Mouse (Mus musculus) stomach, embryonic 16.5 days (tissue): ENCODE data around the gene Itgb6. TPM values are rescaled to one million over a fixed set of nuclear protein-coding genes. Genes with fewer than 3 reads are reported as not detected.
A peak's percentile ranks its signal among the peaks of the same experiment; 100 is the strongest.

ENCODE experiments used
- ATAC-seq: fragments of 200-750 bp; cut with Nextera tagmentation; 2 replicates; pipeline ENCODE4 v1.8.0; 2017; ENCODE audit warnings: moderate number of reproducible peaks, moderate TSS enrichment; ENCODE audit not compliant: insufficient read depth, low FRiP score
- H3K27ac ChIP-seq: fragments of 300-500 bp; sonication (generic); 2 replicates; pipeline ENCODE4 v1.5.1; 2014; ENCODE audit warnings: low read length
- H3K27me3 ChIP-seq: fragments of 300-500 bp; sonication (generic); 2 replicates; pipeline ENCODE4 v1.6.1; 2014; ENCODE audit warnings: low read length, control low read depth, mixed read lengths; ENCODE audit not compliant: control insufficient read depth, insufficient read depth
- H3K36me3 ChIP-seq: fragments of 300-500 bp; sonication (generic); 2 replicates; pipeline ENCODE4 v1.6.1; 2014; ENCODE audit warnings: low read length; ENCODE audit not compliant: control insufficient read depth, insufficient read depth
- H3K4me1 ChIP-seq: fragments of 300-500 bp; sonication (generic); 2 replicates; pipeline ENCODE4 v1.6.1; 2014; ENCODE audit warnings: low read length, control low read depth, mixed read lengths; ENCODE audit not compliant: control insufficient read depth, insufficient read depth
- H3K4me2 ChIP-seq: fragments of 300-500 bp; sonication (generic); 2 replicates; pipeline ENCODE4 v1.6.1; 2014; ENCODE audit warnings: low read depth, low read length, mixed read lengths
- H3K4me3 ChIP-seq: fragments of 300-500 bp; sonication (generic); replicated peaks from 2 replicates; pipeline ENCODE4 v1.5.1; 2014; ENCODE audit warnings: mild to moderate bottlenecking, low read length
- H3K9ac ChIP-seq: fragments of 300-500 bp; sonication (generic); 2 replicates; pipeline ENCODE4 v1.6.1; 2014; ENCODE audit warnings: low read length
- H3K9me3 ChIP-seq: fragments of 300-500 bp; sonication (generic); replicated peaks from 2 replicates; pipeline ENCODE4 v1.6.1; 2016; ENCODE audit warnings: low read length, control low read depth; ENCODE audit not compliant: control insufficient read depth
- WGBS: fragments of 180-500 bp; shearing (Covaris S2); extraction: QIAGEN DNeasy Blood & Tissue Kit; methylation state at CpG from one replicate; pipeline ENCODE4 v1.1.7; 2014; 5-methylcytosine and 5-hydroxymethylcytosine counted together
- polyA plus RNA-seq: library from polyadenylated mRNA; unstranded; fragments of >200 nt; fragmentation: Nextera tagmentation; extraction: Ambion mirVana; gene quantifications from 2 replicates; pipeline ENCODE4 v1.2.1, GENCODE M21; 2015

Itgb6 gene
- polyA plus RNA-seq, 1 experiment from 2014 or later: 16.4 TPM

GRCm38 (mm10) chr2:60647650-60648049 lies 74.8 kb downstream of the Itgb6 start:
- no peaks in the 10 kb centered on the region for H3K27me3 ChIP-seq
- no peak for ATAC-seq
- no peak overlapping the region for H3K4me2 ChIP-seq
- no peak overlapping the region for H3K4me3 ChIP-seq
- no peaks in the 10 kb centered on the region for H3K36me3 ChIP-seq
- H3K9me3 ChIP-seq: no peaks in the 10 kb centered on the region
- H3K27ac ChIP-seq: no peak overlapping the region
- no peak overlapping the region for H3K9ac ChIP-seq
- no peaks in the 10 kb centered on the region for H3K4me1 ChIP-seq
- WGBS: 64% methylated on average over 5 of the region's 5 CpGs

- 79% methylated on average over 6 of the region's 6 CpGs for WGBS
- H3K27ac ChIP-seq: no peak overlapping the region
- no peaks in the 10 kb centered on the region for H3K9me3 ChIP-seq
- H3K4me3 ChIP-seq: no peak overlapping the region
- H3K9ac ChIP-seq: no peak overlapping the region
- H3K4me2 ChIP-seq: no peak overlapping the region
- ATAC-seq: no peak
- H3K27me3 ChIP-seq: no peaks in the 10 kb centered on the region
- no peaks in the 10 kb centered on the region for H3K4me1 ChIP-seq
- H3K36me3 ChIP-seq: no peaks in the 10 kb centered on the region
These were observed 75.9 kb downstream of the Itgb6 start for GRCm38 (mm10) chr2:60646583-60646982.

- no peak overlapping the region for H3K4me3 ChIP-seq
- no peak overlapping the region for H3K27ac ChIP-seq
- H3K27me3 ChIP-seq: no peaks in the 10 kb centered on the region
- 80% methylated on average over 3 of the region's 3 CpGs for WGBS
- no peaks in the 10 kb centered on the region for H3K36me3 ChIP-seq
- H3K9ac ChIP-seq: no peak overlapping the region
- H3K9me3 ChIP-seq: no peaks in the 10 kb centered on the region
- H3K4me1 ChIP-seq: no peaks in the 10 kb centered on the region
- no peak overlapping the region for H3K4me2 ChIP-seq
- no peak for ATAC-seq
These were observed 79.0 kb downstream of the Itgb6 start for GRCm38 (mm10) chr2:60643406-60643805.

- H3K36me3 ChIP-seq: no peaks in the 10 kb centered on the region
- WGBS: 90% methylated on average over 7 of the region's 7 CpGs
- no peaks in the 10 kb centered on the region for H3K27me3 ChIP-seq
- no peak overlapping the region for H3K4me3 ChIP-seq
- H3K9me3 ChIP-seq: no peaks in the 10 kb centered on the region
- H3K27ac ChIP-seq: no peak overlapping the region
- no peak overlapping the region for H3K4me2 ChIP-seq
- H3K4me1 ChIP-seq: 0 out of 2 replicates have a peak, but pooled peaks cover 2% of the 10 kb centered on the region
- no peak overlapping the region for H3K9ac ChIP-seq
- ATAC-seq: no peak
These were observed 79.8 kb downstream of the Itgb6 start for GRCm38 (mm10) chr2:60642606-60643005.

GRCm38 (mm10) chr2:60640342-60640672 lies 82.1 kb downstream of the Itgb6 start:
- H3K9me3 ChIP-seq: no peaks in the 10 kb centered on the region
- 0 out of 2 replicates have a peak, but pooled peaks cover 6% of the 10 kb centered on the region for H3K4me1 ChIP-seq
- no peaks in the 10 kb centered on the region for H3K27me3 ChIP-seq
- H3K4me3 ChIP-seq: no peak overlapping the region
- WGBS: 46% methylated on average over 7 of the region's 7 CpGs
- H3K27ac ChIP-seq: no peak overlapping the region
- H3K9ac ChIP-seq: no peak overlapping the region
- H3K4me2 ChIP-seq: no peak overlapping the region
- no peaks in the 10 kb centered on the region for H3K36me3 ChIP-seq
- no peak for ATAC-seq

- Histone ChIP-seq H3K36me3 (no peaks in the 10 kb centered on the region), H3K4me3 (no peak overlapping the region), H3K27ac (no peak overlapping the region), H3K4me2 (no peak overlapping the region), H3K9ac (no peak overlapping the region), H3K27me3 (no peaks in the 10 kb centered on the region), H3K4me1 (0 out of 2 replicates have a peak, but pooled peaks cover 6% of the 10 kb centered on the region), H3K9me3 (no peaks in the 10 kb centered on the region)
- 63% methylated on average over 10 of the region's 10 CpGs for WGBS
- peak; percentile 58; the same call in 1 of the 2 replicates for ATAC-seq
These were observed 82.7 kb downstream of the Itgb6 start for GRCm38 (mm10) chr2:60639617-60640341.

- 0 out of 2 replicates have a peak, but pooled peaks cover 6% of the 10 kb centered on the region for H3K4me1 ChIP-seq
- no peak overlapping the region for H3K27ac ChIP-seq
- ATAC-seq: no peak
- 48% methylated on average over 20 of the region's 20 CpGs for whole genome bisulfite sequencing
- no peaks in the 10 kb centered on the region for H3K9me3 ChIP-seq
- H3K36me3 ChIP-seq: no peaks in the 10 kb centered on the region
- H3K9ac ChIP-seq: no peak overlapping the region
- H3K27me3 ChIP-seq: no peaks in the 10 kb centered on the region
- H3K4me2 ChIP-seq: no peak overlapping the region
- H3K4me3 ChIP-seq: no peak overlapping the region
These were observed 85.3 kb downstream of the Itgb6 start for GRCm38 (mm10) chr2:60636910-60637761.

GRCm38 (mm10) chr2:60636481-60636880 lies 86.0 kb downstream of the Itgb6 start:
- no peak overlapping the region for H3K4me2 ChIP-seq
- no peaks in the 10 kb centered on the region for H3K36me3 ChIP-seq
- no peaks in the 10 kb centered on the region for H3K27me3 ChIP-seq
- no peak overlapping the region for H3K9ac ChIP-seq
- 53% methylated on average over 3 of the region's 3 CpGs for WGBS
- H3K9me3 ChIP-seq: no peaks in the 10 kb centered on the region
- 0 out of 2 replicates have a peak, but pooled peaks cover 6% of the 10 kb centered on the region for H3K4me1 ChIP-seq
- H3K27ac ChIP-seq: no peak overlapping the region
- no peak overlapping the region for H3K4me3 ChIP-seq
- no peak for ATAC-seq

- Histone ChIP-seq H3K4me2 (no peak overlapping the region), H3K36me3 (no peaks in the 10 kb centered on the region), H3K9me3 (no peaks in the 10 kb centered on the region), H3K27me3 (no peaks in the 10 kb centered on the region), H3K27ac (no peak overlapping the region), H3K9ac (no peak overlapping the region), H3K4me1 (0 out of 2 replicates have a peak, but pooled peaks cover 6% of the 10 kb centered on the region), H3K4me3 (no peak overlapping the region)
- 51% methylated on average over 6 of the region's 6 CpGs for WGBS
- no peak for ATAC-seq
These were observed 86.4 kb downstream of the Itgb6 start for GRCm38 (mm10) chr2:60636038-60636437.
